ENCODE assay signal across 9 mouse cellular contexts in the genomic region with DNA sequence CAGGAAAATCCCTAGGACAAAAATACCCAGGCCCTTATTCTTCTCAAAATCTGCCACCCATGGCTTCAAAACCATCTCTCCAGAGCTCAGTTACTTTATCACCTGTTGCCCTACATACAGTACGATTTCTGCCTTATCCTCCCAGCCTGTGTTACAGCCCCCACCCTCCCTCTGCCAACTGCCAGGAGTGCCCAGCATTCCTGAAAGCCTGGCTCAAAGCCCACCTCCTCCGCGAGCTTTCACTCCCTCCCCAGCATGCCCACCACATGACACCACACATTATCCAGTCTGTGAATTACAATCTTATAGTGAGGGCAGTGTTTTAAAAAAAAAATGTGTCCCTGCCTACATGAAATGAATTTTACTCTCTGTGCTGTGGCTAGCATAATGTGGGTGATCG.
DNase-seq lines count a peak whose midpoint lies in the region; ATAC-seq lines count a peak whose summit lies in the region.
"Had no signal": no experiment of that assay in that cellular context is flagged by ENCODE, and none has a peak within 500 bp of the region (broad histone marks: within the 10 kb centered on the region; RNA-seq: fewer than 3 reads in every experiment).

No protein-coding gene starts in this region.

- no peaks in the 10 kb centered on the region for H3K36me3 ChIP-seq in heart, embryonic 12.5 days
- H3K36me3 ChIP-seq: liver, embryonic 15.5 days had no signal

- H3K9me3 ChIP-seq in heart, embryonic 12.5 days (replicated peaks) = peaks cover 3% of the 10 kb centered on the region; the same call in 1 of the 2 replicates
- H3K9me3 ChIP-seq: liver, embryonic 15.5 days had no signal

- no peak overlapping the region for H3K27ac ChIP-seq in heart, embryonic 12.5 days (ENCODE audit: poor library complexity, severe bottlenecking)
- H3K27ac ChIP-seq: liver, embryonic 15.5 days had no signal

- 47% methylated on average over 4 of the region's 4 CpGs for WGBS in heart, embryonic 12.5 days

- H3K27me3 ChIP-seq in heart, embryonic 12.5 days (replicated peaks) = no peaks in the 10 kb centered on the region
- H3K27me3 ChIP-seq: liver, embryonic 15.5 days had no signal

- H3K4me1 ChIP-seq in heart, embryonic 12.5 days (replicated peaks) = 0 out of 2 replicates have a peak, but pooled peaks cover 3% of the 10 kb centered on the region
- H3K4me1 ChIP-seq: liver, embryonic 15.5 days had no signal

- intact Hi-C loops in left cerebral cortex, postnatal 4 days (cut with DNase I) = no loop called here

- no peak overlapping the region for H3K4me2 ChIP-seq in heart, embryonic 12.5 days
- H3K4me2 ChIP-seq: liver, embryonic 15.5 days had no signal

- no peak overlapping the region for H3K9ac ChIP-seq in heart, embryonic 12.5 days
- H3K9ac ChIP-seq: liver, embryonic 15.5 days had no signal

- no peak overlapping the region for H3K4me3 ChIP-seq in heart, embryonic 12.5 days
- H3K4me3 ChIP-seq: liver, embryonic 15.5 days had no signal

- peak; percentile 96 for DNase-seq in heart, adult 11 months
- peak; percentile 9 for DNase-seq in urinary bladder, postnatal 14 days (ENCODE audit: low spot score)
- DNase-seq in urinary bladder, postnatal 25 days (ENCODE audit: low spot score) = no peak
- peak; percentile 75 for DNase-seq in left cerebral cortex, postnatal 4 days
- peak; percentile 43 for DNase-seq in testis, postnatal 14 days (ENCODE audit: low spot score)
- no peak for DNase-seq in embryo, embryonic 10 days (ENCODE audit: low spot score)
- DNase-seq in thymus, postnatal 25 days = no peak

- no peak for ATAC-seq in heart, embryonic 12.5 days (ENCODE audit: insufficient number of reproducible peaks, low FRiP score)

Comparison
In these comparisons a context has a peak if more than half of its experiments do, and no peak if none do; other contexts are left out.
1. DNase-seq: peak in heart, adult 11 months (single experiment), urinary bladder, postnatal 14 days (single experiment), left cerebral cortex, postnatal 4 days (single experiment) and testis, postnatal 14 days (single experiment); none in urinary bladder, postnatal 25 days (single experiment), embryo, embryonic 10 days (single experiment) and thymus, postnatal 25 days (single experiment).